Mouse (Mus musculus) ovary, postnatal 36 days (tissue): ENCODE results near the gene Scgb2b18.
"Not testable (repeated sequence)": the region's sequence is repeated elsewhere in the genome, so short reads cannot be mapped to it uniquely, and the experiment has no call there.

Source experiments
- DNase-seq: peaks from one replicate; pipeline ENCODE4 v3.0.0; 2022; ENCODE audit warnings: low spot score, mixed read lengths

Scgb2b18 gene

DNA sequence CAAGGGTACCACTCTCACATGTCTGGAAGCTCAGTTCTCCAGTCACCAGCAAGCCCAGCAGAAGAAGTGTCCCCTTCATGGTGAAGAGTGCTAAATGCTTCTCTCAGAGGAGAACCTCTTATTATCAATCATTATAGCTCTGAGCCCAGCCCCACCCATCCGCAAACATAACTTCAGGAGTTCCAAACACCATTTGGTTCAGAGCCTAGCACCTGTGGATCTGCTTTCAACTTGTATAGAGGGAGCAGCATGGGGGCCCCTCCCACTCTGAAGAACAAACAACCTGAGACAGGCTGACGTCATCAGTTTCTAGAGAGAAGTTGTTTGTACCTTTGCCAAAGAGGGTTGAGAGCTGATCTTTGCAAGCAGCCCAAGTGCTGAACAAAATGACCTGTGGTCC lies at the start of gene Scgb2b18:
TSS of gene Scgb2b18 (minus strand) at position 101 of the 400 bp plus-strand sequence.
- not testable (repeated sequence) for DNase-seq

GRCm38 (mm10) chr7:33185268-33185667 lies 11.6 kb upstream of the Scgb2b18 start, which contains the start of gene Scgb1b18:
Gene Scgb1b18, plus strand, starts transcription at chr7:33185568.
- DNase-seq, result not testable (repeated sequence)
